Mouse (Mus musculus): ENCODE results near the gene Dpep1.

DNA sequence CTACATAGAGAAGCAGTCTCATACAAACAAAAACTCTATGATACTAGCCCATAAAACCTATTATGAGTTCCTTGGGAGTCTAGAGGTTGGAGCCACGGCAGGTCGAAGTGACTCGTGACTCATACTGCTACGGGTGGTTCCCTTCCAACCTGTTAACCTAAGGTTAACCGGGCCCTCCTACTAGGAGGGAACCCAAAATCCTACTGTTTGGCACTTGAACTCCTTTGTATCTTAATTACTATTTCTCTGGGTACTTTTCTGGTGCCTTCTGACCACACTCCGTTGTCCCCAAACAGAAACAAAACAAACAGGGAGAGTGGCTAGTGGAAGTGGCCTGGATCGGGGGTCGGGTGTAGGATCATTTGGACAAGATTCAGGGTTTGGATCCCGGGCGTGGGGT, 25.8 kb downstream of the Dpep1 start:
- no peak for TF ChIP-seq POLR2A (IDR thresholded peaks at IDR 0.05; ENCODE audit: control insufficient read depth, extremely low read depth, insufficient read depth, low read length, poor library complexity)
- TF ChIP-seq CTCF (IDR thresholded peaks at IDR 0.05; ENCODE audit: borderline replicate concordance, control insufficient read depth, extremely low read depth, insufficient read depth, low read length, poor library complexity), result no peak

Measured in thymus, adult 2 months (tissue).